Mouse (Mus musculus) granulocyte monocyte progenitor cell, adult 5-6 weeks (primary cell): ENCODE data around the gene N4bp1. TPM values are rescaled to one million over a fixed set of nuclear protein-coding genes. Genes with fewer than 3 reads are reported as not detected.
A peak's percentile ranks its signal among the peaks of the same experiment; 100 is the strongest.

Experiments
- ATAC-seq: replicated peaks from 2 replicates; pipeline ENCODE4 v1.8.0; 2016; ENCODE audit warnings: mild to moderate bottlenecking, moderate TSS enrichment, inconsistent platforms; ENCODE audit not compliant: poor library complexity, severe bottlenecking
- total RNA-seq, 2 experiments: library from RNA; stranded (forward) in 1 of 2; stranded (reverse) in 1 of 2; fragments of 200-712, 200-1000 nt in 1 of 2; fragments of >200 nt in 1 of 2; fragmentation: Nextera tagmentation in 1 of 2; gene quantifications; 2 replicates each; pipeline ENCODE4 v1.2.3; 2014 to 2017

Gene N4bp1
- total RNA-seq, 2 experiments from 2014 or later: 18.1 to 19.3 TPM

DNA sequence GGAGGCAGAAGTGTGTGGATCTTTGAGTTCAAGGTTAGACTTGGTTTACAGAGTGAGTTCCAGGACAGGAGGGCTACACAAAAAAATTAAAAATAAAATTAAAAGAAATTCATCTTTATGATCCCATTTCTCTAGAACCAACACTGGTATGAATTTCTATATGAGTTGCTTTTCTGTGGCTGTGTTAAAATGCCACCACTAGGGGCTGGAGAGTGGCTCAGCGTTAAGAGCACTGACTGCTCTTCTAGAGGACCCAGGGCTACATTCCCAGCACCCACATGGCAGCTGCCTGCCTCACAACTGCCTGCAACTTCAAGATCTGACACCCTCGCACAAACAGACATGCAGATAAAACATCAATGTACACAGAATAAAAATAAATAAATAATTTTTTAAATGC lies 56.1 kb downstream of the N4bp1 start:
- ATAC-seq: no peak

DNA sequence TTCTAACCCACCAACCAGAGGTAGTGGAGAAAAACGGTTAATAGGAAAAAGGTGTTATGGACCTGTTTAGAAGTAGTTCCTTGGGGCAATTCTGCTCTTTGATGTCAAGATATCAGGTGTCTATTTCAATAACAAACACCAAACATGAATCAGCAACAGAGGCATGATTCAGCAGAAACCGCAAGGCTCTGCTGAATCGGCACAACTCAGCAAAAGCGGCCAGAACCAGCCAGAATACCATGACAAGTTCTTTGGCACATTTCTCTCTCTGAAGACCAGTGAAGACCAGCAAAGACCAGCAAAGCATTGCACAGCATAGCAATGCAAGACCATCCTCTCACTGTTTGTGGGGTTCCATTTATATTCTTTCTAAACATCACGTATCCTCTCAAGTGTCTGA lies 57.9 kb downstream of the N4bp1 start:
- no peak for ATAC-seq

DNA sequence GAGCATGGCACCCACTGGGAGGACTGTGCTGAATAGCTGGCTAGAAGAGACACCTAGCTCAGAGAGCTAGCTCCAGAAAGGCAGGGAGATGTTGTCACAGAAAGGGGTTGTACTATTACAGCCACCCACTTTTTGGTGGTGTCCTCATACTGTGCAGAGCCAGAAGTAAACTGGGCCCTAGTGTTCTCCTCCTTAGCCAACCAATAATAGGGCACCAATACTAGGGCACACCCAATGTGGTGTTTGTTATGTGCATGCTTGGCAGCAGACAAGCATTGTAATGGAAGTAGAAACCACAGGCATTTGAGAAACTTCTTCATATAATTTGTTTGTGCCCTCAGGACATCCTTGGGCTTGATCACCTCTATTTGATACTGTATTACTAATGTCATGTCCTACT lies 58.5 kb downstream of the N4bp1 start:
- ATAC-seq: no peak

DNA sequence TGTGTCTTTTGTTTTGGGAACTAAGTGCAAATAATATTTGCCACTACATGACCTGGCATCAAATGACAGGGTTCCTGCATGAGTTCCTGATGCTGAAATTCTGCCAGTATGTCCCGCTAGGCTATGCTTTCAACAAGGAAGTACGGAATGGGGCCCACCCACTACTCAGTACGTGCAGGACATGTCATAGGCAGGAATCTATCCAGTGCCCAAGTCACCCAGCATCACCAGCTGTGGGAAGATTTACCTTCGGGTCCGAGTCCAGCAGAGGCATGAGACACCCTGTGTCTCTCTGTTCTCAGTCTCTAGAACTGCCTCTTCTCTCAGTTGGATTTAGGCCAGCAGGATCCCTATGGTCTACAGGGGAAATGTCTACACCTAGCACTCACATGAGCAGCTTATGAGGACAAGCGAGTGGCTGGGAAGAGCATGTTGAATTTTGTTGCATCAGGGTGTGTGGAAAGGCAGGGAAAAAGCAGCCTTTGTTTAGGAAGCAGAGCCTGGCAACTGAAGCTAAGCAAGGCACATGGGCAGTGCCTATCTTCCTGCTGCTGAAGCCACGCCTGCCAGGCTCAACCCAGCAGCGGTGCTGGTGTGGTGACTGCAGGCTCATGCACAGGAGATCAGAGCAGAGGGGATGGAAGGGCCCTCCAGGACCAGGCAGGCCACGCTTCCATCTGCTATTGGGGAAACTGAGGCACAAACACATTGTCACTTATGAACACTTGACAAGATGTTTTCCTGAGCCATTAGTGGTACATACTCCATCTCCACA lies 59.2 kb downstream of the N4bp1 start:
- ATAC-seq: no peak

DNA sequence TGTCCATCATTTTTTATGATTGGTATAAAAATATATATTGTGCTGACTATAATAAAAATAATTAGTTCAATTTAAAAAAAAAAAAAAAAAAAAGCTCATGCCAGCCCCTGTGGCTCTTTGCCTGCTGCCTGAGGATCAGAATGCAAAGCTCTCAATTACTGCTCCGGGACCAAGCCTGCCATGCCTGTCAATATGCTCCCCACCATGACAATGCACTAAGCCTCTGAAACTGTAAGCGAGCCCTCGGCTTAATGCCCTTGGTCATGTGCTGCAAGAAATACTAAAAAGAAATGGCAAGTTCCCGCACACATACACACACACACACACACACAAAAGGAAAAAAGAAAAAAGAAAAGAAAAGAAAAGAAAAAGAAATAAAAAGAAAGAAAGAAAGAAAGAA lies 60.3 kb downstream of the N4bp1 start:
- no peak for ATAC-seq

DNA sequence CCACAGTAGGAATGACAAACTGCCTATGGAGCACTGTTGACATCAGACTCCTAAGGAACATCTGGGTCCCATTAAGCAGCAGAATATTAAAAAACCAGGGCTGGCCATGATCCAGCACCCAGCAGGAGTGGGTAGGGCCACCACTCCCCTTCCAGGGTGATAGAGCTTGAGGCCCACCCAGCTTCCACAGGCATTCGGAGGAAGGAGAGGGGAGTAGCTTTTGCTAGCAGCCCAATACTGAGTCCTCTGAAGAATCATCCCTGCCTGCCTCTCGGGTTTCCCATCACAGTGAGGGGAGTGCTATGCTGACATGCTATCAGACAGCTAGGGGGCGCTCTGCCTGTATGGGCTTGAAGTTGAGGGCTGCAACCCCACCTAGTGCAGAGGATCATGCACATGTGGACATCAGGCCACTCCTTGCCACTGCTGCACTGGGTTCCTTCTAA lies 64.3 kb downstream of the N4bp1 start:
- peak; percentile 98 for ATAC-seq

DNA sequence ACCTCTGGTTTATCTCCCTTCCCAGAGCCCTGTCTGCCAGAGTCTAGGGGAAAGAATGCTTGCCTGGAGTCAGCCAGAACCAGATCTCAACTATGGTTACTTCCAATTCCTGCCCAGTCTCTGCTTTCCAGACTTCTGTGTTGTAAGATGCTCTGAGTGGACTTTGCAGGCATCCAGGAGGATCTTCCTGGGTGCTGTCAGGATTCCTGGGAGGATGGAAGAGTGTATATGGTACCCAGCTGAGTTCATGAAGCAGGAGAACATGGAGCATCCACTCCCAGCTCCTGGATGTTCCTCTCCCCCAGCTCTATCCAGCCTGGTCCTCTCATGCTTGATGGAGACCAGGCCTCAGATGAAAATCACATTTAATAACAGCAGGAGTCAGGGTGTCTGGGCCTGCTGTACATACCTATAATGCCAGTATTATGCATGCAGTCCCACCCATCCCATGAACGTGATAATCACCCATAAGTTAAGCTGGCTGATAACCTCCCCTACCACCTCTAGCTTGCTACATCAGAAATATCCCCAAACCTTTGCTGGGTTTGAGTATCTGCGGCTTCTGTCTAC lies 64.8 kb downstream of the N4bp1 start:
- no peak for ATAC-seq

DNA sequence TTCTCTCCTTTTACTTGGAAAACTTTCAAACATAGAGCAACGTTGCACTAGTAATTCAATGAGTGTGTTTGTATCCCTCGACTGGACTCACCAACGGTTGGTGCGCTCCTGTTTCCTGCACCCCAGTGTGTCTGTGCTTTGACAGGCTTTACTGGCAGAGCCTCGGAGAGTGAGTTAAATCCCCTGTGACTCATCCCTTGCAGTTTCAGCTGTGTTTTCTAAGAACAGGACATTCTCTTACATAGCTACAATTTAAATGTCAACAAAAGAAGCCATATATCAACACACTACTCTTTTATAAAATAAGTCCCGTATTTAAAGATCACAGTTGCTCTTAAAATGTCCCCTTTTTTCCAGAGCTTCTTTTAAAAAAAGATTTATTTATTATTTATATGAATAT lies 65.6 kb downstream of the N4bp1 start:
- ATAC-seq: no peak

DNA sequence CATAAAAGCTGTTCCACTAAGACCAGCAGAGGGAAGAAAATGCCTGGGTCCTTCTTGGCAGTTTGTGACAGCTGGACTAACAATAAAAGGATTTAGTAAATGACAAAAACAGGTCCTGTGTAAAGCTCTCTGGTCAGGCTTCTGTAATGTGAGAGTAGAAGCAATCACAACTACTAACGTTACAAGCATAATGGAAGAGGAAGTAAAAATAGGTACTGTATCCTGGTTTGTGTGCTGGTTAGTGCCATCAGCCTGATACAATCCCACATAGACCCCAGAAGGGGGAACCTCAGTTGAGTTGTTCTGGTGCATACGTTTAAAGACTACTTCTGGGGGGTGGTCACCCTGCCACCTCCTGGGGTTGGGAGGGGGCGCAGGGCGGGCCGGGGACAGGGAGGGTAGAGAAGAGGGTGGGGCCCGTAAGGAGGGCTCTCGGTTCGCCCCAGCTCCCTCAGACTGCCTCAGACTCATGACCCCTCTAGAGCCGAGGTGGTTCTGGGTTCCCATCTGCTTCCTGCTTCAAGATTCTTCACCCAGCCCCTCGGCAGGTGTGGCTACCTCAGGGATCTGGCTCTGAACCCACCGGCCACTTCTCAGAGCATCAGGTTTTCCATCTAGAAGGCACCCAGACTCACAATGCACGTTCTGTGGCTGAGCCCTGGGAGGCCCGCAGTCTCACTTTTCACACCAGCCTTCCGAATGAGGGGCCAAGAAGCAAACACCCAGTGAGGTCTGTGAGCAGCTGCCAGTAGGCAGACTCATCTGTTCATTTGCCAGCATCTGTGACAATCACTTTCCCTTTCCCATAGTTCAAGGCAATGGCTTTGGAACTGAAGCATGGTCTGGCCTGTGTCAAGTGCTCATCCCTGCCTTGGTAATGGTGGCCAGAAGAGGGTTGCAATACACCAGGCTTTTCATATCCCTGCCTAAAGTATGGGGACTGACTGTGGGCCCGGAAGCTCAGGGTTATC lies 75.8 kb downstream of the N4bp1 start:
- peak; percentile 63 for ATAC-seq

DNA sequence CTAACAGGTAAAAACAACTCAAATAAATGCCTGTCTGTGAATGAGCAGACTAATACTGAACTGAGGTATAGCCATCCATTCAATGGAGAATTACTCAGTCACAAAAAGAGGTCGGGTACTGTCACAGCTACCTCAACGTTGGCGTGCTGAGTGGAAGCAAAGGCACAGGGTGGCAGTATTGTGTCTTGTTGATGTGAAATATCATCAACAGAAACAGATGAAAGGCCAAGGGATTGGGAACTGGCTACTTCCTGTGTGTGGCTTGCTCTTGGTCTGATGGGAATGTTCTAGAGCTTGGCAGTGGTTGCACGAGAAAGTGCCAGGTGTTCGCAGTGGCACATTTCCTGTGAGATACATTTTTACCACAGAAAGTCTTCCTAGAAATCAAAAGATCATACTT lies 76.8 kb downstream of the N4bp1 start:
- 0 out of 2 replicates have a peak, but pooled peaks have one; percentile 16 for ATAC-seq

DNA sequence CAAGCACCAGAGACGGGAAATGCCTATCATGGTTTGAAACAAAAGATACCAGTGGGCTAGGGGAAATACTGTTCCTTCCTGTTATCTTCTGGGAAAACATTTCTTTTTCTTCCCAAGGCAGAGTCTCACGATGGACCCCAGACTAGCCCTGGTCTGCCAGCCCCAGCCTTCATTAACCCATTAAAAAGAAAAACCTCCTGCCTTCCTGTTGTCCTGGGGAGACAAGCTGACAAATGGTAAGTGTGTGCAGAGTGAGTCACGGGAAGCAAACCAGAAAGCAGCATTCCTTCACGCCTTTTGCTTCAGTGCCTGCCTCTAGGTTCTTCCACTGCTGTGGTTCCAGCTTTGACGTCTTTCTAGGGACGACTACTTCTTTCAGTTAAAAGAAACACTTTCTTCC lies 83.1 kb downstream of the N4bp1 start:
- ATAC-seq: no peak

DNA sequence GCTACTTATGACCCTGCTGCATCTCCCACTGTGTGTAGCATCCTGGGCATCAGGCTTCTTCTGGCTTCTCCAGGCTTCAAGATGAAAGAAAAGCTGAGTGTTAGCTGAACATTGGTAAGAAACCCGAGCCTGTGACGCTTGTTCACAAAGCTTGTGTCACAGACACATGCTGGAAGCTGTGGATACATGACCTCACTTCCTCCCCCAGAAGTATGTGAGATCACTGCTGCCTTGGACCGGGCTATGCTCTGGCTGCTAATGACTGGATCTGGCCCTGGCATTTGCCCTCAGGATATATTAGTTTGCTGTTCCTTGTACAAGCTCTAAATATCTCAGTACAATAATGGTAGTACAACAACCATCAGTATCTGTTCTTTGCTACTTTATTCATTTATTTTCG lies 84.1 kb downstream of the N4bp1 start:
- ATAC-seq: no peak

DNA sequence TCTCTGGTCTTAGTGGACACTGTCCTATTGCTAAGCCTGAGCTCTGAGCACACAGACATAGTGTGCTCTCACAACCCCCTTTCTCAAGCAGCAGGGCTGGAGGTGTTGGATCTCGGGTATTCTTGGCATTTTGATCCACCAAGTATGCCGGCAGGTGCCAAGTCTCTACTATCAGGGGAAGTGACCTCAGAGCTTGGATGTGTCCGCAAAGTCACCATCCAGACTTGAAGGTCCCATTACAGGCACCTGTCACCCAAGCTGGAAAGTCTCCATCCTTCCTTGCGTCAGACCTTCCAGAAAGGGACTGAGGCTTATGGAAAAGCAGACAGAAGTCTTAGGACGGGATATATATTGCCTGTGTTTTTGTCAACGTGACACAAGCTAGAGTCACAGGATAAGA lies 86.9 kb downstream of the N4bp1 start:
- no peak for ATAC-seq

DNA sequence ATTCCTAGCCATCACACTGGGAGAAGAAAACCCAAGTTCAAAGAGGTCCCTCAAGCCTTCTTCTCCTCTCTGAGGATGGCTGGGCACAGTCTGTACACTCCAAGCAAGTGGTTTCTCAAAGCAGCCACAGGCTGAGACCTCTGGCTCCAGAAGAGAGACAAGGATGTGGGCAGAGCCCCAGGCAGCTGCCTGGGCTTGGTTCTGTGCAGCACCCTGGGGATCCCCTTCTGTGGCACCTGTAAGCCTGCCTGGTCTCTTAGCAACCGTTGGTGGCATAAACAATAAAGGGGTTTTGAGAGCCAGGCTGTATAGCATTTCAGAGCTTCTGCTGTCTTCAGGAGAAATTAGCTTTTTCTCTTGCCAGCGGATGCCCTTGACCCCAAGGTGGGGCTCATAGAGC lies 87.4 kb downstream of the N4bp1 start:
- no peak for ATAC-seq

DNA sequence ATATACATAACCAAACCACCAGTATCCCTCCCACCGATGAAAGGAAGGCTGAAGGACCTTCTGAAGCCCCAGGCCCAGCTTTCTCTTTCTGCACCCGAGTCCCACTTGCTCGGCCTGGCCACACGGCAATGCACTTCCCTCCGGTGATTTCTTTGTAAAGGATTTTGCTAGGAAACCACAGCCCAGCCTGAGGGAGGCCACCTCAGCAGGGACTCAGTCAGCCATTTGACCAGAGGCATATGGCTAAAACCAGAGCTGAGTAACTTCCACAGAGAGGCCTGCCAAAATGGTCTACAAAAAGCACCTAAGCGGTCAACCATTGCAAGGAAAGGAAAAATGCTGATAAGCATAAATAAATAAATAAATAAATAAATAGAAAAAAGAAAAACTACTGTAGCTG lies 90.3 kb downstream of the N4bp1 start:
- no peak for ATAC-seq

DNA sequence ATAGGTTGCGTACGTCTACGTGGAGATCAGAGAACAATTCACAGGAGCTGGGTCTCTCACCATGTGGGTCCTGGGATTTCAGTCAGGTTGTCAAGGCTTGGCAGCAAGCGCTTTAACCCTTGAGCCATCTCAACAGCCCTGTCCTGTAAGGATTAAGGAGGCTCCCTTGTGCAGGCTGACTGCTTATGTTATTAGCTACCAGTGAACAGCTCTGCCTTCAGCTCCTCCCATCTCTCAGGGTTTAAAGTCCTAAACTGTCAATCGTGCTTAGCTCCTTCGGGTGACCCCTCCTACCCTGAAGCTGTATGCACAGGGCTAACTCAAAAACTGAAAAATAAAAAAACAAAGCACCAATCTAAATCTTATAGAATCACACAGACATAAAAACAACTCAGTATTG lies 93.5 kb downstream of the N4bp1 start:
- no peak for ATAC-seq

DNA sequence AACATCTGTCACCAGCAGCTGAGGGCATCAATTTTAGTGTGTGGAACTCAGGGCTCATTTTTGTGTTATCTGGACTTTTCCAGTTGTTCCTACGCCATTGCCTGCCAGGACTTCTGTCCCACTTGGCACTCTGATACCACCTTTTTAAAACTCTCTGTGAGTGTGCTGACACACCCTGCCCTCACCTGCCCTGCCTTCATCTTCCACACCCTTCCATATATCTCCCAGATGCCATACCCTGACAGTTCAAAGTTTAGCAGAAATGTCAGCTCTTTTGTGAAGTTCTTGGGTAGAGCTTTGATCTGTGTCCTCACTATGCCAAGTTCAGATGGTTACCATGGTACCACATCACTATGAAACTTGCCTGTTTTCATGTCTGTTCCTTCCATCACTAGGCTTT lies 95.5 kb downstream of the N4bp1 start:
- ATAC-seq: no peak

DNA sequence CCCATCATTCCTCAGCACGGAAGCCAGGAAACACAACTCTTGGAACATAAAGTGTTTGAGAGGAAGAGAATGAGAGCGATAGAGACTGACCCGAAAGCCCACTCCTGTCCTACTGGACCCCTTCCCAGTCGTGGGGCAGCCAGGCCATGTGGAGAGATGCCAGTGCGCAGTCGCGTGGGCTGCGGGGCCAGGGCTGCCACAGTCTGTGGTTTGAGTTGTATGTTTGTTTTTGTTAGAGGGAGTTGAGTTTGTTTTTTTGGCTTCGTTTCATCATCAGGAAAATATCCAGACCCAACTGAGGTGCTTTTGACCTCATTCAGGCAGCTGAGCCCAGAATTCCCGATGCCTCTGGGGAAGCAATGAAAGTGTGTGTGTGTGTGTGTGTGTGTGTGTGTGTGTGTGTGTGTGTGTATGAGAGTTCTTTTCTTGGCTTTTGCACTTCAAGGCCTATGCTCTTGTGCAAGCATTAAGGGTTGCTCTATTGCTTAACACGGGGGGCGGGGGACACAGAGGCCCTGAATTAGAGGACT lies 97.1 kb downstream of the N4bp1 start:
- peak; percentile 65 for ATAC-seq

DNA sequence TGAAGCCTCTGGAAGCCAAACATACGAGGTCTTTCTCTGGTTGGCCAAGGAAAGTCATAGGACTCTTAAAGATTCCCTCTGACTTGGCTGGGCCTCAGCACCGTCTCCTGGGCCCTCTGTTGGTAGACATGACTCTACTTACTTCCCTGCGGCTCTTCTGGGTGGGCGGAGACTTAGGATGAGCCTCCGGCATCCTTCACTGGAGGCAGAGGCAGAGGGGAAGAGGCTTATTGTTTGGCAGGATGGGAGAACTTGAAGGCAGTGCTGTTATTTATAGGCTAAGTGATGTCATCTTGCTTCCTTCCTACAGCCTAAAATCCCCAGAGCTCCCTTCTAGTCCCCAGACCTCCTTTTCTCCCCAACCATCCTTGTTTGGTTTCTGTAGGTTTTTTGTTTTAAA lies 98.6 kb downstream of the N4bp1 start:
- no peak; the same call in 1 of the 2 replicates for ATAC-seq

DNA sequence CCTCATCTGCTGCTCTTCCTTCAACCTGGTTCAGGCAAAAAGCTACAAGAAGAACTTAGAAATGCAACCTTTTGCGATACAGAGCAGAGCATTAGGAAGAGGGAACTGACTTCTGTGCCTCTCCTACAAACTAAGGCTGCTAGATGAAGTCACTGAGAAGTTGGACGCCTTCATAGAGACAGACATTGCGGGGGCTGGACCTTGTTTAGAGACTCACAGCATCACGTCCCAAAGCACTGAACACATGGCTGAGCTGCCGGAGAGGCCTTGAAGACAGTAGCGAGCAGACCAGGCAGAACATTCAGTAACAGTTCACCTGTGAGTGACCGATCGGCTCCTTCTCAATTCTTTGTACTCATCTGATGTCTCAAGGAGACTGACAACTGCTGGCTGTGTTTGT lies 104.0 kb downstream of the N4bp1 start:
- no peak for ATAC-seq

DNA sequence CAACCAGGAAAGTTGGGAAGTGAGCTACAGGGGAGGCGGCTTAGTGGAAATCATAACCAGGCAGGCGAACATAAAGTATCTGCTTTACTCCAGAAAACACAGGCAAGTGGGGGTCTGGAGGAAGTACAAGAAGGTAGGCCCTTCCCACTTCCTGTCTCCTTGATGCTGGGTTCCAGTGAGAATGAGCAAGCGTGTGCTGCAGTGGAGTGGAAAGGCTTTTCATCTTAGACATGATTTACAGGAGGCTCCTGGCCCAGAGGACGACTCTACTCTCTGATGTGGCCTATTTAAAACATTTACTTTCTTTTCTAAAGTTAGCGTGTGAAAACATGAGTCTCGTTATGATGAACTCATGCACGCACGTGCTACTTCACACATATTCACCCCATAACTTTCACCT lies 105.9 kb downstream of the N4bp1 start:
- no peak for ATAC-seq
